Mouse (Mus musculus) cerebellum, adult 2 months (tissue): ENCODE measurements around the gene Npy.

ENCODE experiments used
- CTCF ChIP-seq: fragments of 200-500 bp; IDR thresholded peaks from 2 replicates; pipeline ENCODE4 v1.5.1; 2011; ENCODE audit warnings: low read depth, mild to moderate bottlenecking, control low read depth, low read length, moderate library complexity, borderline replicate concordance; ENCODE audit not compliant: insufficient read depth
- POLR2A ChIP-seq: fragments of 200-500 bp; IDR thresholded peaks from 2 replicates; pipeline ENCODE4 v1.6.1; 2011; ENCODE audit warnings: low read length, control low read depth, borderline replicate concordance; ENCODE audit not compliant: insufficient read depth

DNA sequence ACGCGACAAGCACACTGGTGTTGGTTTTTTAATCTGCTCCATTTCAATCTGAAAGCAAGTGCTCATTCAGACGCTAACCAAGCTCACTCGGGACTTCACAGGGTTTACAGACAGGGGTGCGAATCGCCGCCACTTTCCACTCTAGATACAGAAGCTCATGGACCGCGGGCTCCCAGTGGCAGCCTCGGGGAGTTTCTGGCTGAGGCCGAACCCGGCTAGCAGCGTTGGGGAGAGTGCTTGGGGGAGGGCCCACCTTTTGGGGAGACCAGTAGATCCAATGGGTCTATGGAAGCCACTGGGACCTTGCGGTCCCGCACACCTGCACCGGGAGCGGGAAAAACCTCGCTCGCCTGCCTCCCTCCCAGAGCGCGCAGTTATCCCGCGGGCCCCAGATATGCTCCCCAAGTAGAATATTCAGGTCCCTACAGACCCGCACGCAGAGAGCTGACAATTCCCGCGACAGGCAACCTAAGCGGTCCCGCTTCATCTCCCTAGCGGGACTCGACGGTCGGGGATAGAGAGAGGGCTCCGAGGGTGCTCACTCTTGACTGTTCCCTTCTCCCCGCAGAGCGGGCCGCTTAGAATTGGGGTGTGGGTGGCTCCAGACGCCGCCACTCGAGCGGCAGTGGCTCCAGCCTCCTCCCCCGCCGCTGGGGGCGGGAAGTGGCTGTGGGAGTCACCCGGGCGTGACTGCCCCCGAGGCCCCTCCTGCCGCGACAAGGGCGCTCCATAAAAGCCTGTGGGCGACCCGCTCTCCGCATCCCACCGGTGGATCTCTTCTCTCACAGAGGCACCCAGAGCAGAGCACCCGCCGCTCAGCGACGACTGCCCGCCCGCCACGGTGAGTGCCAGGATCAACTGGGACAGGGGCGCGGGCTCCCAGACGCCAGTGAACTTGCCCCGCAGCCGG is at the start of gene Npy:
- no peak for TF ChIP-seq CTCF
- TF ChIP-seq POLR2A = no peak
